Mouse (Mus musculus): ENCODE measurements around the gene Spib.

DNA sequence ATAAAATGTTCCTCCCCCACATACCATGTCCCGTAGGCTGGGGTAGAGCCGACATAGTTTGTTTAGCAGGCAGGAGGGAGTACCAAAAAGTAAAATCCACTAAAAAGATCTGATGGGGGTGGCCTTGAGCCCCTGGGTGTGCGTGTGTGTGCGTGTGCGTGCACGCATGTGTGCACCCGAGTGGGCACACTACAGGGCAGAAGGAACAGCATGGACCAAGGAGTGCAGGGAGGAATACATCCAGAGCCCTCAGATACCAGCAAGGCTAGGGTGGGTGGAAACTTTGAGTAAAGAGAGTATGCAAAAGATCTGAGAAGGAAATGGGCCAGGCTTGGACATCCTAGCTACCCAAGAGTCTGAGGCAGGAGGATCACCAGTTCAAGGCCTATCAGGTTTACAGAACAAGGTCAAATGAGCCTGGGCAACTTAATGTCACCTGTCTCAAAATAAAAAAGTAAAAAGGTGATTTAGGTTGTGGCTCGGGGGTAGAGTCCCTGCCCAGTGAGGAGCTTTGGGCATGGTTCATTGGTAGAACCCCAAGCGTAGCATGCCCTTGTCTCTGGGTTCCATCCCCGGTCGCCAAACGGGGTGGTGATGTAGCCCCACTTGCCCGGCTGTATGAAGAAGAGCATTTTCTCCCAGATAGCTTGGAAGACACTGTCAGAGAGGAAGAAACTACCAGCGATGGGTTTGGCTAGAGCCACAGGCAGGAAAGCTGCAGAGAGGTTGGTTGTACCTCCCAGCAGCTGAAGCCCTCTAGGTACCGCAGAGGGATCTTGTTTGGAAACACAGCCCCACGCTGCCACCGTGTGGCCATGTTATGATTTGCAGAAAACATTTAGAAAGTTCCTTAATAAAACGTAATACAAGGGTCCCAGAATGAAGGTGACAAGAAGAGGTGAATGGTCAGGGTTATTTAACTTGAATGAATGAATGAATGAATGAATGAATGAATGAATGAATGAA lies 28.8 kb upstream of the Spib start:
- no peak for TF ChIP-seq POLR2A (IDR thresholded peaks at IDR 0.05; ENCODE audit: low read depth, low read length)
- peak; percentile 77; the same call in 1 of the 2 replicates for TF ChIP-seq CTCF (IDR thresholded peaks at IDR 0.05; ENCODE audit: extremely low read depth, insufficient read length, insufficient replicate concordance, low read depth, low read length)
